Mouse (Mus musculus) telencephalon, adult 2 months (tissue): ENCODE measurements around the gene Clic1.
A peak's percentile ranks its signal among the peaks of the same experiment; 100 is the strongest.
"Not testable (repeated sequence)": the region's sequence is repeated elsewhere in the genome, so short reads cannot be mapped to it uniquely, and the experiment has no call there.

Experiments used
- DNase-seq: peaks from one replicate; pipeline ENCODE4 v3.0.0-alpha.2; 2011; ENCODE audit warnings: low read depth, low spot score

The Clic1 gene

GRCm38 (mm10) chr17:35021163-35021808 lies 28.5 kb upstream of the Clic1 start:
- DNase-seq = peak; percentile 16

- no peak for DNase-seq
Observed at GRCm38 (mm10) chr17:35021842-35022477, 27.8 kb upstream of the Clic1 start.

- no peak for DNase-seq
Observed at GRCm38 (mm10) chr17:35022541-35023060, 27.2 kb upstream of the Clic1 start.

- DNase-seq = no peak
Observed at GRCm38 (mm10) chr17:35023221-35023620, 26.5 kb upstream of the Clic1 start.

GRCm38 (mm10) chr17:35023756-35024155 lies 26.0 kb upstream of the Clic1 start:
- no peak for DNase-seq

GRCm38 (mm10) chr17:35024261-35024660 lies 25.5 kb upstream of the Clic1 start:
- DNase-seq = no peak

- DNase-seq = no peak
Observed at GRCm38 (mm10) chr17:35024691-35025488, 24.9 kb upstream of the Clic1 start.

GRCm38 (mm10) chr17:35026206-35026605 lies 23.6 kb upstream of the Clic1 start:
- DNase-seq = no peak

GRCm38 (mm10) chr17:35027277-35028068 lies 22.3 kb upstream of the Clic1 start, which contains the start of gene Sapcd1:
Sapcd1 (minus strand) TSS chr17:35028016.
- DNase-seq = no peak

- DNase-seq = no peak
Observed at GRCm38 (mm10) chr17:35028315-35028714, 21.5 kb upstream of the Clic1 start.

- DNase-seq = no peak
Observed at GRCm38 (mm10) chr17:35029691-35030532, 19.9 kb upstream of the Clic1 start.

GRCm38 (mm10) chr17:35031272-35031671 lies 18.5 kb upstream of the Clic1 start:
- no peak for DNase-seq

- no peak for DNase-seq
Observed at GRCm38 (mm10) chr17:35031880-35032279, 17.9 kb upstream of the Clic1 start.

- no peak for DNase-seq
Observed at GRCm38 (mm10) chr17:35032323-35032870, 17.4 kb upstream of the Clic1 start.

GRCm38 (mm10) chr17:35033703-35034102 lies 16.1 kb upstream of the Clic1 start:
- DNase-seq = not testable (repeated sequence)

GRCm38 (mm10) chr17:35034896-35035295 lies 14.9 kb upstream of the Clic1 start:
- no peak for DNase-seq

- DNase-seq = no peak
Observed at GRCm38 (mm10) chr17:35039121-35039873, 10.5 kb upstream of the Clic1 start.

GRCm38 (mm10) chr17:35043794-35044193 lies 6.0 kb upstream of the Clic1 start:
- DNase-seq = no peak
